ENCODE assay signal across 19 mouse cellular contexts in the genomic region with DNA sequence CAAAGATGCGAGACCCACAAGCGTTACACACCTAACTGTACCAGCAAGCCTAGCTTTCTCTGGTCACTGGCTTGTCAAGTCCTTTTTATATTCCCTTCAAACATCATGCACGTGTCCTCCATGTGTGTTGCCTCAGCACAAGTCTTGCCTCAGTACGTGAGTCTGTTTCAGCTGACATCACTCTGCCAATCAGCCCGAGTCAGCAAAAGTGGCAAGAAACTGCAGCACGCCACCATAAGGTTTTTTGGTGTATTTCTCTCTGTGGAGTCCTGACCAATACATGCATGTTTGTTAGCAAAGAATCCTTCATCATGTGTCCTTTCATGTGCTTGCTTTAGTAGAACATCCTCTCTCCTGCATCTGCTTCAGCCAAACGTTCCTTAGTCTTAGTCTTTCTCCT.
DNase-seq lines count a peak whose midpoint lies in the region; ATAC-seq and TF ChIP-seq lines count a peak whose summit lies in the region.
"Had no signal": no experiment of that assay in that cellular context is flagged by ENCODE, and none has a peak within 500 bp of the region (broad histone marks: within the 10 kb centered on the region; RNA-seq: fewer than 3 reads in every experiment).

No protein-coding gene starts in this region.

- peaks cover 32% of the 10 kb centered on the region for H3K4me1 ChIP-seq in midbrain, embryonic 10.5 days
- peaks cover 5% of the 10 kb centered on the region; the same call in 1 of the 2 replicates for H3K4me1 ChIP-seq in midbrain, embryonic 16.5 days (ENCODE audit: control insufficient read depth, insufficient read depth, low read length)
- peaks cover 8 to 20% of the 10 kb centered on the region in 2 experiments for H3K4me1 ChIP-seq in ES-E14 (ENCODE audit: control insufficient read depth in 2 of 2, insufficient read depth in 2 of 2, low read length in 2 of 2, poor library complexity in 1 of 2)
- H3K4me1 ChIP-seq in forebrain, embryonic 14.5 days (ENCODE audit: control insufficient read depth, insufficient read depth, low read length): peaks cover 3% of the 10 kb centered on the region; the same call in 1 of the 2 replicates
- H3K4me1 ChIP-seq: embryonic facial prominence, embryonic 12.5 days had no signal

- no peak overlapping the region for H3K9ac ChIP-seq in midbrain, embryonic 16.5 days (ENCODE audit: low read depth, low read length)
- H3K9ac ChIP-seq in ES-E14 (ENCODE audit: insufficient read depth, low read depth, low read length, poor library complexity, severe bottlenecking): no peak overlapping the region
- no peak overlapping the region for H3K9ac ChIP-seq in forebrain, embryonic 14.5 days (ENCODE audit: low read length)
- H3K9ac ChIP-seq: embryonic facial prominence, embryonic 12.5 days; forebrain, embryonic 13.5 days had no signal

- no peaks in the 10 kb centered on the region for H3K27me3 ChIP-seq in midbrain, embryonic 10.5 days (ENCODE audit: low read depth, poor library complexity, severe bottlenecking)
- H3K27me3 ChIP-seq in midbrain, embryonic 16.5 days (ENCODE audit: control insufficient read depth, insufficient read depth, low read depth, low read length): no peaks in the 10 kb centered on the region
- H3K27me3 ChIP-seq in forebrain, embryonic 14.5 days (replicated peaks; ENCODE audit: control insufficient read depth, insufficient read depth, low read length): no peaks in the 10 kb centered on the region
- H3K27me3 ChIP-seq: embryonic facial prominence, embryonic 12.5 days; forebrain, embryonic 13.5 days had no signal

- DNase-seq in midbrain, embryonic 10.5 days (ENCODE audit: low spot score): no peak
- DNase-seq in ES-E14 (ENCODE audit: low read depth, low spot score): no peak
- DNase-seq in layer of hippocampus, adult 2 months (ENCODE audit: low spot score in 2 of 2): no peak
- DNase-seq in forebrain, embryonic 14.5 days (ENCODE audit: low spot score): no peak
- DNase-seq: adrenal gland, adult 8-10 months; adrenal gland, postnatal 14 days; adrenal gland, postnatal 36 days; cerebellum, adult 11-12 months; cerebellum, adult 2 months; cerebellum, adult 9-10 months; cerebellum, postnatal 10 days; cerebellum, postnatal 25 days had no signal

- no peaks in the 10 kb centered on the region; the same call in 1 of the 2 replicates for H3K9me3 ChIP-seq in midbrain, embryonic 10.5 days (replicated peaks)
- H3K9me3 ChIP-seq in midbrain, embryonic 16.5 days (replicated peaks; ENCODE audit: control insufficient read depth, low read length, poor library complexity, severe bottlenecking): no peaks in the 10 kb centered on the region
- H3K9me3 ChIP-seq in ES-E14 (ENCODE audit: control insufficient read depth, insufficient read depth, low read depth, low read length): no peaks in the 10 kb centered on the region
- no peaks in the 10 kb centered on the region for H3K9me3 ChIP-seq in forebrain, embryonic 14.5 days (replicated peaks; ENCODE audit: control insufficient read depth, low read length)
- H3K9me3 ChIP-seq: embryonic facial prominence, embryonic 10.5 days; embryonic facial prominence, embryonic 12.5 days; forebrain, embryonic 13.5 days had no signal

- WGBS in midbrain, embryonic 10.5 days: 96% methylated on average over 7 of the region's 7 CpGs
- WGBS in midbrain, embryonic 16.5 days: 93% methylated on average over 7 of the region's 7 CpGs
- WGBS in forebrain, embryonic 14.5 days: 90% methylated on average over 7 of the region's 7 CpGs

- peak overlapping the region; percentile 86 for H3K27ac ChIP-seq in midbrain, embryonic 10.5 days (replicated peaks)
- H3K27ac ChIP-seq in midbrain, embryonic 16.5 days (ENCODE audit: low read length): no peak overlapping the region
- no peak overlapping the region for H3K27ac ChIP-seq in ES-E14 (ENCODE audit: insufficient read depth, low read depth, low read length, poor library complexity, severe bottlenecking)
- no peak overlapping the region for H3K27ac ChIP-seq in layer of hippocampus, adult 2 months
- no peak overlapping the region for H3K27ac ChIP-seq in forebrain, embryonic 14.5 days (ENCODE audit: low read depth, low read length)
- H3K27ac ChIP-seq: embryonic facial prominence, embryonic 10.5 days; embryonic facial prominence, embryonic 12.5 days; forebrain, embryonic 13.5 days had no signal

- in situ Hi-C loops in ES-E14 (cut with MboI; ENCODE audit: low sequenced_read_pairs in 2 of 2, unreplicated experiment in 2 of 2): no loop called here

- H3K4me2 ChIP-seq in midbrain, embryonic 16.5 days (ENCODE audit: low read length): no peak overlapping the region
- no peak overlapping the region for H3K4me2 ChIP-seq in forebrain, embryonic 14.5 days (ENCODE audit: low read length)
- H3K4me2 ChIP-seq: embryonic facial prominence, embryonic 12.5 days; forebrain, embryonic 13.5 days had no signal

- H3K36me3 ChIP-seq in midbrain, embryonic 10.5 days: no peaks in the 10 kb centered on the region
- no peaks in the 10 kb centered on the region for H3K36me3 ChIP-seq in midbrain, embryonic 16.5 days (ENCODE audit: control insufficient read depth, insufficient read depth, low read length)
- no peaks in the 10 kb centered on the region; the same call in 1 of the 2 replicates for H3K36me3 ChIP-seq in ES-E14 (ENCODE audit: control insufficient read depth, insufficient read depth, low read length, poor library complexity, severe bottlenecking)
- H3K36me3 ChIP-seq in forebrain, embryonic 14.5 days (ENCODE audit: control insufficient read depth, insufficient read depth, low read length): no peaks in the 10 kb centered on the region
- H3K36me3 ChIP-seq: embryonic facial prominence, embryonic 10.5 days; embryonic facial prominence, embryonic 12.5 days had no signal

- H3K4me3 ChIP-seq in midbrain, embryonic 10.5 days: no peak overlapping the region
- no peak overlapping the region for H3K4me3 ChIP-seq in midbrain, embryonic 16.5 days (ENCODE audit: low read depth, low read length)
- no peak overlapping the region for H3K4me3 ChIP-seq in ES-E14 (ENCODE audit: insufficient read depth in 1 of 2, low read depth in 1 of 2, low read length in 2 of 2, poor library complexity in 1 of 2, severe bottlenecking in 1 of 2)
- no peak overlapping the region for H3K4me3 ChIP-seq in layer of hippocampus, adult 2 months
- no peak overlapping the region for H3K4me3 ChIP-seq in forebrain, embryonic 14.5 days (ENCODE audit: low read depth, low read length)
- H3K4me3 ChIP-seq: embryonic facial prominence, embryonic 10.5 days; embryonic facial prominence, embryonic 12.5 days; forebrain, embryonic 13.5 days had no signal

- no peak for TF ChIP-seq CTCF in layer of hippocampus, adult 2 months (conservative IDR thresholded peaks at IDR 0.05)

- ATAC-seq in midbrain, embryonic 16.5 days: no peak
- no peak for ATAC-seq in forebrain, embryonic 14.5 days
- ATAC-seq: activated CD4-positive, CD25-positive, alpha-beta regulatory T cell, adult 4 months; forebrain, embryonic 13.5 days; forebrain, embryonic 16.5 days; Patski had no signal

TF ChIP-seq in ES-E14, 5 proteins besides CTCF, POLR2A, EP300 and RAD21:
- TF ChIP-seq CHD2 (IDR thresholded peaks at IDR 0.05; ENCODE audit: low read depth, low read length) (no peak), MAFK (IDR thresholded peaks at IDR 0.05; ENCODE audit: insufficient read depth, low read depth, low read length) (peak; percentile 83)
